Mouse (Mus musculus) midbrain, embryonic 10.5 days (tissue): ENCODE results near the gene Xrn1. TPM values are rescaled to one million over a fixed set of nuclear protein-coding genes. Genes with fewer than 3 reads are reported as not detected.
A peak's percentile ranks its signal among the peaks of the same experiment; 100 is the strongest.
"Not testable (repeated sequence)": the region's sequence is repeated elsewhere in the genome, so short reads cannot be mapped to it uniquely, and the experiment has no call there.

Experiments
- DNase-seq: peaks from one replicate; pipeline ENCODE4 v3.0.0-alpha.2; 2017; ENCODE audit warnings: low spot score
- H3K27ac ChIP-seq: fragments of 300-500 bp; sonication (generic); replicated peaks from 2 replicates; pipeline ENCODE4 v1.5.1; 2016; ENCODE audit warnings: mild to moderate bottlenecking
- H3K27me3 ChIP-seq: fragments of 300-500 bp; sonication (generic); 2 replicates; pipeline ENCODE4 v1.6.1; 2016; ENCODE audit warnings: low read depth, mild to moderate bottlenecking; ENCODE audit not compliant: poor library complexity, severe bottlenecking
- H3K36me3 ChIP-seq: fragments of 300-500 bp; sonication (generic); 2 replicates; pipeline ENCODE4 v1.6.1; 2016; ENCODE audit warnings: mild to moderate bottlenecking, moderate library complexity
- H3K4me1 ChIP-seq: fragments of 300-500 bp; sonication (generic); 2 replicates; pipeline ENCODE4 v1.6.1; 2016
- H3K4me3 ChIP-seq: fragments of 300-500 bp; sonication (generic); 2 replicates; pipeline ENCODE4 v1.5.1; 2016; ENCODE audit warnings: mild to moderate bottlenecking, moderate library complexity
- H3K9me3 ChIP-seq: fragments of 300-500 bp; sonication (generic); replicated peaks from 2 replicates; pipeline ENCODE4 v1.6.1; 2016; ENCODE audit warnings: mild to moderate bottlenecking
- WGBS: fragments of 180-500 bp; shearing (Covaris S2); methylation state at CpG from one replicate; pipeline ENCODE4 v1.1.7; 2016; 5-methylcytosine and 5-hydroxymethylcytosine counted together
- polyA plus RNA-seq: library from polyadenylated mRNA; unstranded; fragments of >200 nt; fragmentation: Nextera tagmentation; extraction: Ambion mirVana; gene quantifications from 2 replicates; pipeline ENCODE4 v1.2.1, GENCODE M21; 2016

The Xrn1 gene
- polyA plus RNA-seq: 19.7 and 20.9 TPM in 2 replicates

GRCm38 (mm10) chr9:95954585-95955461 is at the start of gene Xrn1:
TSS of gene Xrn1 (plus strand) at chr9:95954760.
- under 1% methylated on average over 57 of the region's 57 CpGs for WGBS

GRCm38 (mm10) chr9:95932855-95933254 is 21.7 kb upstream of the Xrn1 start:
- Histone ChIP-seq H3K27ac (no peak overlapping the region), H3K9me3 (no peaks in the 10 kb centered on the region), H3K4me1 (no peaks in the 10 kb centered on the region), H3K27me3 (no peaks in the 10 kb centered on the region), H3K4me3 (no peak overlapping the region), H3K36me3 (peaks cover 44% of the 10 kb centered on the region)
- DNase-seq: no peak

More at GRCm38 (mm10) chr9:95954585-95955461, at the start of gene Xrn1:
- no peaks in the 10 kb centered on the region for H3K27me3 ChIP-seq
- H3K36me3 ChIP-seq: peaks cover 36% of the 10 kb centered on the region
- peak within 1 kb of the TSS; percentile 91 for H3K4me3 ChIP-seq
- peak within 1 kb of the TSS; percentile 97 for H3K27ac ChIP-seq
- no peaks in the 10 kb centered on the region for H3K9me3 ChIP-seq
- peak; percentile 90 for DNase-seq
- H3K4me1 ChIP-seq: peaks cover 17% of the 10 kb centered on the region; the same call in 1 of the 2 replicates

GRCm38 (mm10) chr9:95953658-95954057 is 902 bp upstream of the Xrn1 start:
- H3K4me1 ChIP-seq: peaks cover 17% of the 10 kb centered on the region; the same call in 1 of the 2 replicates
- WGBS: 85% methylated on average over 4 of the region's 4 CpGs
- H3K36me3 ChIP-seq: peaks cover 27% of the 10 kb centered on the region
- no peaks in the 10 kb centered on the region for H3K27me3 ChIP-seq
- DNase-seq: no peak
- peak overlapping the region; percentile 91 for H3K4me3 ChIP-seq
- H3K9me3 ChIP-seq: no peaks in the 10 kb centered on the region
- H3K27ac ChIP-seq: peak overlapping the region; percentile 97; the same call in 1 of the 2 replicates

GRCm38 (mm10) chr9:95954226-95954584 is 355 bp upstream of the Xrn1 start:
- WGBS: under 1% methylated on average over 7 of the region's 7 CpGs
- Histone ChIP-seq H3K4me3 (peak overlapping the region; percentile 91), H3K4me1 (peaks cover 17% of the 10 kb centered on the region; the same call in 1 of the 2 replicates), H3K9me3 (no peaks in the 10 kb centered on the region), H3K36me3 (peaks cover 32% of the 10 kb centered on the region), H3K27me3 (no peaks in the 10 kb centered on the region), H3K27ac (peak overlapping the region; percentile 97)
- peak; percentile 59 for DNase-seq

- Histone ChIP-seq H3K4me3 (no peak overlapping the region), H3K4me1 (peaks cover 17% of the 10 kb centered on the region; the same call in 1 of the 2 replicates), H3K36me3 (peaks cover 32% of the 10 kb centered on the region), H3K27me3 (no peaks in the 10 kb centered on the region), H3K9me3 (no peaks in the 10 kb centered on the region), H3K27ac (no peak overlapping the region)
- WGBS: 93% methylated on average over 2 of the region's 2 CpGs
- no peak for DNase-seq
These were observed 3.1 kb downstream of the Xrn1 start for GRCm38 (mm10) chr9:95957611-95958010.

GRCm38 (mm10) chr9:95958041-95958730 is 3.6 kb downstream of the Xrn1 start:
- H3K36me3 ChIP-seq: peaks cover 34% of the 10 kb centered on the region

GRCm38 (mm10) chr9:95958731-95959105 is 4.2 kb downstream of the Xrn1 start:
- H3K27ac ChIP-seq, H3K4me3 ChIP-seq, DNase-seq, H3K9me3 ChIP-seq, H3K27me3 ChIP-seq: not testable (repeated sequence)
- peaks cover 14% of the 10 kb centered on the region; the same call in 1 of the 2 replicates for H3K4me1 ChIP-seq
- H3K36me3 ChIP-seq: peaks cover 36% of the 10 kb centered on the region
- 94% methylated on average over 2 of the region's 2 CpGs for WGBS

More at GRCm38 (mm10) chr9:95958041-95958730, 3.6 kb downstream of the Xrn1 start:
- Histone ChIP-seq H3K4me1 (peaks cover 17% of the 10 kb centered on the region; the same call in 1 of the 2 replicates), H3K4me3 (no peak overlapping the region), H3K27ac (no peak overlapping the region), H3K9me3 (no peaks in the 10 kb centered on the region), H3K27me3 (no peaks in the 10 kb centered on the region)
- no peak for DNase-seq
- WGBS: 95% methylated on average over 7 of the region's 7 CpGs

GRCm38 (mm10) chr9:95959246-95959645 is 4.7 kb downstream of the Xrn1 start:
- DNase-seq: no peak
- peaks cover 41% of the 10 kb centered on the region for H3K36me3 ChIP-seq
- 91% methylated on average over 6 of the region's 6 CpGs for WGBS
- H3K4me1 ChIP-seq: peaks cover 9% of the 10 kb centered on the region; the same call in 1 of the 2 replicates
- no peaks in the 10 kb centered on the region for H3K9me3 ChIP-seq
- no peak overlapping the region for H3K4me3 ChIP-seq
- H3K27me3 ChIP-seq: no peaks in the 10 kb centered on the region
- no peak overlapping the region for H3K27ac ChIP-seq

- no peak overlapping the region for H3K4me3 ChIP-seq
- 92% methylated on average over 3 of the region's 3 CpGs for WGBS
These were observed 5.3 kb downstream of the Xrn1 start for GRCm38 (mm10) chr9:95959732-95960428.

GRCm38 (mm10) chr9:95961058-95961457 is 6.5 kb downstream of the Xrn1 start:
- H3K4me3 ChIP-seq: no peak overlapping the region
- peaks cover 56% of the 10 kb centered on the region for H3K36me3 ChIP-seq
- H3K9me3 ChIP-seq: no peaks in the 10 kb centered on the region
- no peak overlapping the region for H3K27ac ChIP-seq
- H3K27me3 ChIP-seq: no peaks in the 10 kb centered on the region
- DNase-seq: no peak
- peaks cover 4% of the 10 kb centered on the region; the same call in 1 of the 2 replicates for H3K4me1 ChIP-seq

More at GRCm38 (mm10) chr9:95959732-95960428, 5.3 kb downstream of the Xrn1 start:
- Histone ChIP-seq H3K27ac (no peak overlapping the region), H3K4me1 (peaks cover 9% of the 10 kb centered on the region; the same call in 1 of the 2 replicates), H3K36me3 (peaks cover 47% of the 10 kb centered on the region), H3K9me3 (no peaks in the 10 kb centered on the region), H3K27me3 (no peaks in the 10 kb centered on the region)
- DNase-seq: no peak

GRCm38 (mm10) chr9:95964037-95964436 is 9.5 kb downstream of the Xrn1 start:
- H3K4me1 ChIP-seq: no peaks in the 10 kb centered on the region
- WGBS: 95% methylated on average over 13 of the region's 13 CpGs
- no peaks in the 10 kb centered on the region for H3K27me3 ChIP-seq
- peaks cover 57% of the 10 kb centered on the region for H3K36me3 ChIP-seq
- DNase-seq: no peak
- no peak overlapping the region for H3K4me3 ChIP-seq
- no peak overlapping the region for H3K27ac ChIP-seq
- H3K9me3 ChIP-seq: no peaks in the 10 kb centered on the region

- no peak overlapping the region for H3K27ac ChIP-seq
- 92% methylated on average over 2 of the region's 2 CpGs for WGBS
- no peaks in the 10 kb centered on the region for H3K4me1 ChIP-seq
- no peak for DNase-seq
- no peaks in the 10 kb centered on the region for H3K9me3 ChIP-seq
- H3K27me3 ChIP-seq: no peaks in the 10 kb centered on the region
- H3K4me3 ChIP-seq: no peak overlapping the region
- peaks cover 94% of the 10 kb centered on the region for H3K36me3 ChIP-seq
These were observed 23.7 kb downstream of the Xrn1 start for GRCm38 (mm10) chr9:95978279-95978678.
